Mouse (Mus musculus) T-helper 17 cell (primary cell): ENCODE data around the gene Hemk1.

Experiments
- in situ Hi-C, 2 experiments: fragments of 300-600 bp; cut with MboI, MseI; formaldehyde crosslinking; loops; 1 replicate in 1 of 2; 2 replicates in 1 of 2; pipeline ENCODE4 v1.15.1; 2025; ENCODE audit warnings: high pct_unique_total_duplicates in 2 of 2

Gene Hemk1

DNA sequence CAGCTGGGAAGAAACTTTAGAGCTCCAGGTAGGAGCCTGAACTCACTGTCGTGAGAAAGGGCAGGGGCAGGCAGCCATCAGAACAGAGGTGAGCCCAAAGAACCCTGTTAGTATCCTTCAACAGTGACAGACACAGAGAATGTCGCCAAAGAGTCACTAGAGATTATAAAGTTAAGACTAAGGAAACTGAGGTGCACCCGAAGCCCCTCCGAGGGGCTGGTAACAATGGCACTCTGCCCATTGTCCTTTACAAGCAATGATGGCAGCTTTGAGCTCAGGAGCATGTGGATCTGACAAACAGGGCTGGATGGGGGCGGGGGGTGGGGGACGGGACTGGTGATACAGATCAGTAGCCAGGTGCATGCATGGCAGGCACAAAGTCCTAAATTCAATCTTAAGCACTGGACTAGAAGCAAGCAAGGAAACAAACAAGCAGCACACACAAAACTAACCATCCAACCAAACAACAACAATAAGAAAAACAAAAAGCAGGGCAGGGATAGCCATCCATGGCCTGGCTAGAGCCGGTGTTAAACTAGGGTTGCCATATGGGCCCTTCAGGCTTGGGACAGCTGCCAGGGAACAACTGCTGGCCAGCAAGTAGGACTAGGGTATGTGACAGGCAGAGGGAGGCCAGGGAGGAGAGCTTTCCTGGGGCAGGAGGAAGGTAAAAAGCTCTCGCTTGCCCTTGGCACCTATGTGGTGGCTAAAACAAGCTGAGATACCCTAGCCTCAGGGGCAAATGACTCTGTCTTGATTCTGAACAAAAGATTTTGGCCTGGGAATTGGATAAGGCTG, 5.2 kb upstream of the Hemk1 start:
- in situ Hi-C loops = loop anchor here in 1 of 2 experiments (5.0 kb wide), 2 partner anchors 96 to 451 kb away; partner anchors contain the start of gene Manf

DNA sequence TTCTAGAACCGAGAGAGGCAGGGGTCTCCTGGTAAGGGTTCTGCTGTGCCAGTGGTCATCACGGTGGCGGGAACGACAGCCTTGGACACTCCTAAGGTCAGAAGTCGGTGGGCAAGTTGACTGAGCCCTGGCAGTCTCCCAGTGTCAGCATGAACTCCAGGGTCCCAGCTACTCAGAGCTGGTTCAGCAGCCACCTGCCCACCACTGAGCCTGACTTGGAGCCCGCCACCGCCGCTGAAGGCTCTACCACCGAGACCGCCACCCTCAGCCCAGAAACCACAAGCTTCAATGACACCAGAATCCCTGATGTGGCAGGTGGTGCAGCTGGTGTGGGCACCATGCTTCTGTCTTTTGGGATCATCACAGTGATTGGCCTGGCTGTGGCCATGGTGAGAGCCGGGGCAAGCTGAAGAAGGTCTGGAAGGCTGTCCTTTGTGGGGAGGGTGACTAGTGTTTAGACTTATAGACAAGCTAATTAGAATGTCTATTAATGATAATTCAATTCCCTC, 4.1 kb upstream of the Hemk1 start:
- in situ Hi-C loops = loop anchor here in 1 of 2 experiments (5.0 kb wide), 2 partner anchors 95 to 450 kb away; partner anchors contain the start of gene Manf

DNA sequence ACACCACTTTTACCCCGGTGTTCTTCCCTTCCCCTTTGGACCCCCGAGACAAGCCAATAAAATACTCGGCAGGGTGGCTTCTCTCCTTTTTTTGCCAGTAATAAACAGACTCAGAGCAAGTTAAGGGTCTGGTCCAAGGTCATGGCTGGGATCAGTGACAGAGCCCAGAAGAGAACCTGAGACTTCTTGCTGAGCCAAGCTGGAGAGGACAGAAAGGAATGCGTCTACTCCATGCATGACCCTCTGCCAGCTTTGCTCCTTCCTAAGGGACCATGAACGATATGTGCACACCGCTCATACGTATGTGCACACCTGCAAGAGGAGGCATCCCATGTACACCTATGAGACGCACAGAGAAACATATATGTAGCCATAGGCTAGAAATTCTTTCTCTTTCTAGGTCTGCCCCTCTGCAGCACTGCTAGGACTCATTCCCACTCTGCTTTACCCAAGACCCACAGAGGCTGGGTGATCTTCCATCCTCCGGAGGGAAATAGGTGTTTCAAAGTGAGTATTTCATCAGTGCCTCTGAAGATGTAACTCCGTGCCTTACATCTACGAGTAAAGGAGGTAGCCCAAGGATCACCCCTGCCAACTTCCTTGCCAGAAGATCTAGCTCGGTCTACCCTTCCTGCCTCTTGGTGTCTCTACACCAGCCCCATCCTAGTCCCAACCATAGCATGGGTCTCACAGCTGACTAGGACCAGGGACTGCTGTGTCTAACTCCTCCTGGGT, 2.9 kb upstream of the Hemk1 start:
- in situ Hi-C loops = loop anchor here in 1 of 2 experiments (5.0 kb wide), 2 partner anchors 94 to 449 kb away; partner anchors contain the start of gene Manf

DNA sequence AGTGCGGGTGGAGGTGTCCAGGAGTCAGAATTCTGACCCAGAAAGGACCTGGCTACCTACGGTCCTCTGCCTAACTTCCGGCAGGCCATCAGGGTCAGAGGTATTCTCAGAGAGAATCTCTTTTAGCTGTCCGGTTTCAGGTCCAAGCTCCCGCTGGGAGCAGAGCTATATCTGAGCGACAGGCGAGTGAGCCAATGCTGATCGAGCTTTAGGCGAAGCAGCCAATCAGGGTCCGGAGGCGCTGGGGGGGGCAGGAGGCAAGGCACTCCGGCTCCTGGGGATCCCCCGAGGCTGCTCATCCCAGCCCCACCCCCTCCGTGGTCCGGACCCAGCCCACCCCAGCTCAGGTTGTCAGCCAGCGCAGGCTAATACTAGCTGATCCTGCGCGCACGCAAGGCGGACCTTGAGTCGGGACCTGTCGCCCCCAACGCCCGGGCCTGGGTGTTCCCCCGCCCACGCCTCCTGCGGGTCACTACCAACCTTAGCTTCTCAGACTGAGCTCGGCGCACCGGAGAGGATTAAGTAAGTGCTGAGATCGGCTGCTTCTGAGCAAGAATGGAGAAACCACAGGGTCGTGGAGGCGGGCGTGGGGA, 2.2 kb upstream of the Hemk1 start, which contains the start of gene 6430571L13Rik:
Gene 6430571L13Rik (plus strand): TSS at position 336 of the 593 bp plus-strand sequence.
- in situ Hi-C loops = loop anchor here in 1 of 2 experiments (5.0 kb wide), 2 partner anchors 93 to 448 kb away; partner anchors contain the start of gene Manf

DNA sequence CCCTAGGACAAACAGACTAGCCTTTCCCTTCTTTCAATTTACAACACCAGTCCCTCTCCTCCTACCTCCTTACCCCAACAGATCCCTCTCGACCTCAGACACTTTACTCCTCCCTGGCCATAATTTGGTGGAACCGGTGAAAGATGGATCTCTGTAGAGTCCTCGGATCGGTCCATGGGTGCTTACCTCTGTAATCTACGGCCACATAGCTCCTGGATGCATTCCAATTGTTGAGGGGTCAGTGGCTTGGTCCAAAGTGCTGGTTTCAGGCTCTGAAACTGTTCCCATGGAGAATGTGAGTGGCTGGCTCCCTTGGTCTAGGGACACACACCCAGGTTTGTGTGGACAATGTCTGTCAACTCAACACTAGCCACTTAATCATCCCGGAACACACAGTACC, 1.8 kb downstream of the Hemk1 start:
- in situ Hi-C loops = no loop called here

GRCm38 (mm10) chr9:107335909-107336308, 2.2 kb downstream of the Hemk1 start:
- in situ Hi-C loops = no loop called here

- in situ Hi-C loops = no loop called here
These were observed 3.1 kb downstream of the Hemk1 start for GRCm38 (mm10) chr9:107335046-107335445.

- in situ Hi-C loops = loop anchor here (5.0 kb wide), 1 partner anchor 37 kb away; the partner anchor contains the start of gene Cish (in 2 of the 2)
These were observed 3.8 kb downstream of the Hemk1 start for GRCm38 (mm10) chr9:107334356-107334755.

GRCm38 (mm10) chr9:107333686-107334085, 4.5 kb downstream of the Hemk1 start:
- in situ Hi-C loops = loop anchor here (5.0 kb wide), 1 partner anchor 36 kb away; the partner anchor contains the start of gene Cish (in 2 of the 2)

- in situ Hi-C loops = loop anchor here (5.0 kb wide), 1 partner anchor 33 kb away; the partner anchor contains the start of gene Cish (in 2 of the 2)
These were observed 7.4 kb downstream of the Hemk1 start for GRCm38 (mm10) chr9:107330791-107331190.

DNA sequence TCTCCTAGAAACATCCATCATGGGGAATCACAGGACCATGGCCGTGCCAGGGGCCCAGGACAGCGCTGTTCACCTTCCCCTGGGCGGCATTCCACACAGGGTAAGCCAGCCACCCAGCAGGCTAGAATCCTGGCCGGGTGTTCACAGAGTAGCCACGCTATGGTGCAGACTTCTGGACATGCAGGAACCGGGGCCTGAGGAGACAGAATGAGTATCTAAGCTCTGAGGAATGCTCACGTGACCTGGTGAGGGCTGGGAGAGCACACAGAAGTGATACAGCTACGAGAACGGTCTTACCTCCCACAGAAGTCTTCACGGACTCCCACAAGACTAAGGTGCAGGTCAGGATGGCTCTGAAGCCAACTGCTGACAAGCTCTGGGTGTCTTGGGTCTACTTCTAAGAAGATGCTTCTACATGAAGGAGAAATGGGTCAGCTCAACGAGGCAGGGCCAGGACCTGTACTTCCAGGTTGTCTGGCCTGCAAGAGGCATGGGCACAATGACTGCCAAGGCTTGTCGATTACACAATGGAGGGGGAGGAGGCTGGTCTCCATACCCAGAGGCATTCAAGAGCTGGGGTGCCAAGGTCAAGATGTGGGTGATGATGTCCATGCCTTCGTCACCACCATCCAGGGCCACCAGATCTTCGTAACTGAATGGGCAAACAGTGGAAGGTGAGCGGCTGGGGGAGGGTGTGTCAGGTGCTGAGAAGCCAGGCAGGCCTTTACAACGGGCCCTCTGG, 10.1 kb downstream of the Hemk1 start:
- in situ Hi-C loops = no loop called here

DNA sequence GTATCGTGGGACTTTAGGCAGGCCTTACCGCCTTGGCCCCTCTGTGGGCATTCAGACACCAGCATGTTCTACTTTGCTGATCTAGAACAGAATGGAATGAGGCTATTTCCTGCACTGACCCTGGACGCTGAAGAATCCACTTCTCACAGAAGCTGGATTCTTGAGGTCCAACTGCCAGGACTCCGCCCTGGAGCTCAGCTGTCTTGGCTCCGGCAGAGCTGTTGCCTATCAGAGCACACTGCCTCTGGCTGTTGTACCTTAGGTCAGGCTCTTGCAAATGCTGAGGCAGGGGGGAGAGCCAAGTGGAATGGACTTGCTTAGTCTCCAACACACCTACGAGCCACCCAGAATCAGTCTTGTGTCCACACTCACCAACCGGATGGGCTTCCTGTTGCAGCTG, 12.2 kb downstream of the Hemk1 start:
- in situ Hi-C loops = no loop called here

- in situ Hi-C loops = no loop called here
These were observed 13.2 kb downstream of the Hemk1 start for GRCm38 (mm10) chr9:107324799-107325561.

DNA sequence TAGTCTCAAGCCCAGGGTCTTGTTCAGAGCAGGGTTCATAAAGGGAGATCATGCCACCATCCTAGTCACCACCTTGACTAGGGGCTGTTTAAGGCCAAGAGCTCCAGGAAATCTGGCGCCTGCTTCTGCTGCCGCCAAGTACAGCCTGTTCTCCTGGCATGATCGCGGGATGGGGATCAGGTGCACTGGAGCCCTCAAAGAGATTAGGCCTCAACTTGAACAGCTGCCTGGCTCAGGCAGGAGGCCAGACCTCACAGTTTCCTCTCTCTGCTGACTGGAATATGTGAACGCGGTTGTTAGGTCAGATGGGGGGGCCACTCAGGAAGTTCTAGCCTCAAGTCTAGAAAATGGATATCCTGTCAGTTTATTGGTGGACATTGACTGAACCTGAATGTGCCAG, 14.6 kb downstream of the Hemk1 start:
- in situ Hi-C loops = no loop called here

DNA sequence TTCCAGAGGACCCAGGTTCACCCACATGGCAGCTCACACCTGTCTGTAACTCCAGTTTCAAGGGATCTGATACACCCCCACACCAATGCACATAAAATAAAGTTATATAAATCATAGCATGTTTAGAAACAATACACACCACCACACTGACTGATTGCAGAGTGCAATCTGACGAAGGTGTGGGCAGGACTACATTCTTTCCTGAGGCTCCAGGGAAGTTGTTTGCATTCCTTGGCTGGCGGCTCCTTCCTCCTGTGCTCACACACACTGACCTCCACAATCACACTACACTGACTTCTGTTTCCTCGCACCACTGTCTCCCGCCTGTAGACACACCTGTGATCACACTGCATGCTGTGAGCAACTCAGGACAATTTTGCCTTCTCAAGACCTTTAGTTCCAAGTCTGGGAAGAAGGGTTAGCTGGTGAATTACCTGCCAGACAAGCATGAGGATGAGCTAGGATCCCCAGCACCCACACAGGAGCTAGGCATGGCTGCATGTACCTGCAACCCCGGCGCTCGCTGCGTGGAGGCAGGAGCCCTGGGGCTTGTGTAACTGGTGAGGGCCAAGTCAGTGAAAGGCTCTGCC, 15.6 kb downstream of the Hemk1 start:
- in situ Hi-C loops = no loop called here

DNA sequence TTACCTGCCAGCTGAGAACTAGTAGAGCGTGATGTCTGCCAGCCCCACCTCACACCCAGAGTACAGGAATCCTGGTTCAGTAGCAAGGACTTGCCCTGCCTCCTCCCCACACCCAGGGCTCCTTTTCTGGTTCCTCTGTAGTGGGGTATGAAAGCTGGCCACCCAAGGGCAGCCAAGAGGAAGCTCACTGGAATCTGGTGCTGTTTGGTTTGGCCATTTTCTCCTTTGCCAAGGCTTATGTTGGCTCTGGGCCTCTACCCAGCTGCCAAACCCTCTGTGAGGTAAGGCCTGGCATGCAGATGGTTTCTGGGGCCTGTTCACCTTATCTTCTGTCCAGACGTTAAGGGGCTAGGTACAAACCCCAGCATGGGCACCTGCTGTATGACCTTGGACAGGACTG, 22.4 kb downstream of the Hemk1 start:
- in situ Hi-C loops = no loop called here

DNA sequence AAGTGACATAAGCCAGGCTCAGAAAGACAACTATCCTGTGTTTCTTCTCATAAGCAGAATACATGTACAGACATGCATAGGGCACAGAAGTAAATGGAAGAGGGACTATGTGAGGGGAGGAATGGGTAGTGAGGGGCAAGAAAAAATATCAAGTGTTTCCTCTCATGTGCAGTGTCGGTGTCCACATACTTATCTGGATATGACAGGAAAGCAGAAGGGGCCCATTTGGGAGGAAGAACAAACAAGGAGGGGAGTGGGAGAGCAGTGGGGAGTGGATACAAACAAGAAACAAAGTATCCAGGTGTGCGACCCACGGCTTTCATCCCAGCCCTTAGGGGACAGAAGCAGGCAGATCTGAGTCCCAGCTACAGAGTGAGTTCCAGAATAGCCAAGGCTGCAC, 24.2 kb downstream of the Hemk1 start:
- in situ Hi-C loops = no loop called here

- in situ Hi-C loops = no loop called here
These were observed 25.2 kb downstream of the Hemk1 start for GRCm38 (mm10) chr9:107312811-107313584.

DNA sequence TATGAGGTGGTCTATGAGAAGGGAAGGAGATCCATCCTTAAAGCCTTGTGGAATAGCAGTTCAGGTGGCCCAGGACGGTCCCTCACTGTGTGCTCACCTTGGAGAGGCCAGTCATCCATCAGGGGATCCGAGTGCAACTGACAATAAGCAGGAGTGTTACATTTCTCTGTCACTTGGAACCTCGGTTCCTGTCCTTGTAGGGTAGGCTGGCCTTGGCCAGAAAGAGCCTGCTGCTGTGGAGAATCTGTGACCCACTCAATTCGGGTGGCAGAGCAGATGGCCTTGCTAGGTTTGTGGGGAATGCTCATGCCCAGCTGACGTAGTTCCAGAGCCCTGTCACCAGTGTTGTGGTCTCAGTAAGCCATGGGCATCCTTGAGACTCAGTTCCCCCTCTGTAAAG, 28.6 kb downstream of the Hemk1 start:
- in situ Hi-C loops = loop anchor here in 1 of 2 experiments (10.0 kb wide), 1 partner anchor 1745 kb away; the partner anchor contains the start of gene Trex1
